Mouse (Mus musculus) heart, postnatal 0 days (tissue): Measurements from ENCODE around the gene Slc39a3.
"Not testable (repeated sequence)": the region's sequence is repeated elsewhere in the genome, so short reads cannot be mapped to it uniquely, and the experiment has no call there.

Experiments
- CTCF ChIP-seq: IDR thresholded peaks from 2 replicates; pipeline ENCODE4 v1.5.1; 2016; ENCODE audit warnings: antibody characterized with exemption, control low read depth, low read depth
- EP300 ChIP-seq: IDR thresholded peaks from 2 replicates; pipeline ENCODE4 v1.6.1; 2016; ENCODE audit warnings: antibody characterized with exemption, low read depth

DNA sequence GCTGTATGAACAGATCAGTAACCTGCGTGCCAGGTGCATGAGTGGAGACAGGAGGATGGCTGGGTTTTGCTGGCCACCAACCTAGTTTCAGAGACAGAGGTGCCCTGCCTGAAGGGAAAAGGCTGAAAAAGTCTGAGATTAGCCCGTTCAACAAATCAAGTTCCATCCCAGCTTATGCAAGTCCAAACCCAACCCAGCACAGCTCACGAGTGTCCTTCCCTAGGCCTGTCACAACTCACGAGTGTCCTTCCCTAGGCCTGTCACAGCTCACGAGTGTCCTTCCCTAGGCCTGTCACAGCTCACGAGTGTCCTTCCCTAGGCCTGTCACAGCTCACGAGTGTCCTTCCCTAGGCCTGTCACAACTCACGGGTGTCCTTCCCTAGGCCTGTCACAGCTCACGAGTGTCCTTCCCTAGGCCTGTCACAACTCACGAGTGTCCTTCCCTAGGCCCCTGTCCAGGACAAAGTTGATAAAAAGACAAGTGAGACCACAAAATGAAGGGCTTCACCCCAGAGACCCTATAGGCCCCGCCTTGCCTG is 18.6 kb upstream of the Slc39a3 start:
- TF ChIP-seq CTCF, EP300: not testable (repeated sequence)
